Mouse (Mus musculus) midbrain, embryonic 16.5 days (tissue): Measurements from ENCODE around the gene Hes6. TPM values are rescaled to one million over a fixed set of nuclear protein-coding genes. Genes with fewer than 3 reads are reported as not detected.

Source experiments
- ATAC-seq: fragments of 200-750 bp; cut with Nextera tagmentation; 2 replicates; pipeline ENCODE4 v1.8.0; 2017; ENCODE audit warnings: moderate TSS enrichment
- H3K27ac ChIP-seq: fragments of 300-500 bp; sonication (generic); 2 replicates; pipeline ENCODE4 v1.5.1; 2014; ENCODE audit warnings: mild to moderate bottlenecking, low read length, mixed read lengths
- H3K27me3 ChIP-seq: fragments of 300-500 bp; sonication (generic); 2 replicates; pipeline ENCODE4 v1.6.1; 2014; ENCODE audit warnings: low read depth, low read length, mixed read lengths; ENCODE audit not compliant: control insufficient read depth, insufficient read depth
- H3K36me3 ChIP-seq: fragments of 300-500 bp; sonication (generic); 2 replicates; pipeline ENCODE4 v1.6.1; 2014; ENCODE audit warnings: mild to moderate bottlenecking, low read length, moderate library complexity, mixed read lengths; ENCODE audit not compliant: control insufficient read depth, insufficient read depth
- H3K4me1 ChIP-seq: fragments of 300-500 bp; sonication (generic); 2 replicates; pipeline ENCODE4 v1.6.1; 2014; ENCODE audit warnings: mild to moderate bottlenecking, low read length, mixed read lengths; ENCODE audit not compliant: control insufficient read depth, insufficient read depth
- H3K4me2 ChIP-seq: fragments of 300-500 bp; sonication (generic); 2 replicates; pipeline ENCODE4 v1.6.1; 2014; ENCODE audit warnings: mild to moderate bottlenecking, low read length, mixed read lengths
- H3K4me3 ChIP-seq: fragments of 300-500 bp; sonication (generic); 2 replicates; pipeline ENCODE4 v1.5.1; 2014; ENCODE audit warnings: low read depth, mild to moderate bottlenecking, low read length, moderate library complexity, mixed read lengths
- H3K9ac ChIP-seq: fragments of 300-500 bp; sonication (generic); 2 replicates; pipeline ENCODE4 v1.6.1; 2014; ENCODE audit warnings: low read depth, low read length, mixed read lengths
- H3K9me3 ChIP-seq: fragments of 300-500 bp; sonication (generic); replicated peaks from 2 replicates; pipeline ENCODE4 v1.6.1; 2014; ENCODE audit warnings: mild to moderate bottlenecking, low read length, mixed read lengths; ENCODE audit not compliant: control insufficient read depth, poor library complexity, severe bottlenecking
- WGBS: fragments of 180-500 bp; shearing (Covaris S2); extraction: QIAGEN DNeasy Blood & Tissue Kit; methylation state at CpG from one replicate; pipeline ENCODE4 v1.1.7; 2014; 5-methylcytosine and 5-hydroxymethylcytosine counted together
- polyA plus RNA-seq: library from polyadenylated mRNA; unstranded; fragments of >200 nt; fragmentation: Nextera tagmentation; extraction: Ambion mirVana; gene quantifications from 2 replicates; pipeline ENCODE4 v1.2.1, GENCODE M21; 2015

The Hes6 gene
- polyA plus RNA-seq, 1 experiment from 2014 or later = 153 TPM

GRCm38 (mm10) chr1:91435606-91436130, 21.8 kb upstream of the Hes6 start:
- no peaks in the 10 kb centered on the region for H3K9me3 ChIP-seq
- no peaks in the 10 kb centered on the region for H3K27me3 ChIP-seq
- no peak for ATAC-seq
- no peaks in the 10 kb centered on the region for H3K4me1 ChIP-seq
- peaks cover 15% of the 10 kb centered on the region for H3K36me3 ChIP-seq
- no peak overlapping the region for H3K4me3 ChIP-seq
- no peak overlapping the region for H3K4me2 ChIP-seq
- H3K27ac ChIP-seq = no peak overlapping the region
- WGBS = 82% methylated on average over 13 of the region's 13 CpGs
- no peak overlapping the region for H3K9ac ChIP-seq

DNA sequence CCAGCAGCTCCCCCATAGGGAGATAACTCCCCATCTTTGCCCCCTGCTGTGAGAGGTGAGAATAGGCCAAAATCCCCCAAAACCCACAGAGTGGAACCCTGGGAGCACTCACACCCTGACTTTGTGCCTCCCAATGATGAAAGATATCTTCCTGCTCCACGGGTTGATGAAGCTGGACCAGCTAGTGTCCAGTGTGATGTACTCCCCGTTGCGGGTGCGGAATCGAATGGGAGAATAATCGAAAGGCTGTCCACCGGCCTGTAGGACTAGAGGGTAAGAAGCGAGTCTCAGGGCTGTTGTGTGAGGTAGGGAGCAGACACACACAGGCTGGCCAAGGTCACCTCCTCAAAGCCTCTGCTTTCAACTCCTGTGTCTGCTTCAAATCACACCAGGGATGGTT, 21.1 kb upstream of the Hes6 start:
- WGBS = 96% methylated on average over 8 of the region's 8 CpGs
- no peak for ATAC-seq

GRCm38 (mm10) chr1:91430761-91431160, 16.9 kb upstream of the Hes6 start:
- no peak for ATAC-seq
- 84% methylated on average over 7 of the region's 7 CpGs for WGBS
- H3K27ac ChIP-seq = no peak overlapping the region
- no peak overlapping the region for H3K9ac ChIP-seq
- peaks cover 20% of the 10 kb centered on the region; the same call in 1 of the 2 replicates for H3K36me3 ChIP-seq
- H3K4me2 ChIP-seq = no peak overlapping the region
- H3K27me3 ChIP-seq = no peaks in the 10 kb centered on the region
- H3K4me3 ChIP-seq = no peak overlapping the region
- no peaks in the 10 kb centered on the region for H3K4me1 ChIP-seq
- H3K9me3 ChIP-seq = no peaks in the 10 kb centered on the region

More for the DNA sequence above, 21.1 kb upstream of the Hes6 start:
- no peaks in the 10 kb centered on the region for H3K9me3 ChIP-seq
- no peak overlapping the region for H3K4me2 ChIP-seq
- no peaks in the 10 kb centered on the region for H3K4me1 ChIP-seq
- H3K36me3 ChIP-seq = peaks cover 14% of the 10 kb centered on the region
- no peak overlapping the region for H3K27ac ChIP-seq
- no peak overlapping the region for H3K4me3 ChIP-seq
- no peaks in the 10 kb centered on the region for H3K27me3 ChIP-seq
- no peak overlapping the region for H3K9ac ChIP-seq

DNA sequence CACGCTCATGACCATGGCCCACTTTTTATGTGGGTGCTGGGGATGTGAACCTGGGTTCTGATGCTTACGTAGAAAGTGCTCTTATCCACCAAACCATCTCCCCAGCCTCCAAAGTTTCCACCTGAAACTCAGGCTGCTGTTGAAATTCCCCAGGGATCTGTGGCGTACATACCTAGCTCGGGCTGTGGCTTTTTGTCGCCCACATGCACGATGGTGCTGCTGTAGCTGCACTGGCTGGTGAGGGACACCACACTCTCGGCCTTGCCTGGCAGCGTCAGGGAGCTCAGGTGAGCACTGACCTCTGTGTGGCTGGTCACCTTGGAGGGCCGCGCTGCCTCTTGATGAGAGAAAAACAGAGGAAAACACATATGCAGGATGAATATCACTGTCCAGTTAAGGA, 15.4 kb upstream of the Hes6 start:
- no peak overlapping the region for H3K4me3 ChIP-seq
- H3K27me3 ChIP-seq = no peaks in the 10 kb centered on the region
- no peak for ATAC-seq
- no peaks in the 10 kb centered on the region for H3K4me1 ChIP-seq
- peaks cover 17% of the 10 kb centered on the region; the same call in 1 of the 2 replicates for H3K36me3 ChIP-seq
- no peak overlapping the region for H3K4me2 ChIP-seq
- H3K27ac ChIP-seq = no peak overlapping the region
- H3K9me3 ChIP-seq = no peaks in the 10 kb centered on the region
- H3K9ac ChIP-seq = no peak overlapping the region
- 94% methylated on average over 10 of the region's 10 CpGs for WGBS

DNA sequence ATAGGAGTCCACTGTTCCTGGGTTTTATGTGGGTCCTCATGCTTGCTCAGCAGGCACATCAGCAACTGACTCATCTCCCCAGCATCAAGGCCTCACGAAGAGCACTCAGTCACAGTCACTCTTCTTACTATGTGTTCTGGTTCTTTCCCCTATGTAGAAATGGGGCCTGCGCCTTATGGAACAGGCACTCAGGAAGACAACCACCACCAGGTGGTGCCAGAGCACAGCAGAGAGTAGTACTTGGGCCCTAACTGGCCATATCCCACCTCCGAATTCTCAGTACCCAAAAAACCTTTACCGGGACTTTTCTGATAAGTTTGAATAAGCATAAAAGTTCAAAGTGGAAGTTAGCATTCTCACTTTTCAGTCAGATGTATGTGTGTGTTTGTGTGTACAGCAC, 14.8 kb upstream of the Hes6 start:
- H3K27me3 ChIP-seq = no peaks in the 10 kb centered on the region
- ATAC-seq = no peak
- no peak overlapping the region for H3K4me2 ChIP-seq
- H3K36me3 ChIP-seq = peaks cover 17% of the 10 kb centered on the region; the same call in 1 of the 2 replicates
- H3K9ac ChIP-seq = no peak overlapping the region
- no peak overlapping the region for H3K4me3 ChIP-seq
- WGBS = 36% methylated on average over 4 of the region's 4 CpGs
- no peak overlapping the region for H3K27ac ChIP-seq
- no peaks in the 10 kb centered on the region for H3K9me3 ChIP-seq
- no peaks in the 10 kb centered on the region for H3K4me1 ChIP-seq

GRCm38 (mm10) chr1:91426397-91426796, 12.6 kb upstream of the Hes6 start:
- Histone ChIP-seq H3K4me3 (no peak overlapping the region), H3K9me3 (no peaks in the 10 kb centered on the region), H3K27me3 (no peaks in the 10 kb centered on the region), H3K4me1 (no peaks in the 10 kb centered on the region), H3K36me3 (peaks cover 13% of the 10 kb centered on the region; the same call in 1 of the 2 replicates), H3K27ac (no peak overlapping the region), H3K4me2 (no peak overlapping the region), H3K9ac (no peak overlapping the region)
- 90% methylated on average over 9 of the region's 9 CpGs for WGBS
- no peak for ATAC-seq

- Histone ChIP-seq H3K36me3 (peaks cover 4% of the 10 kb centered on the region; the same call in 1 of the 2 replicates), H3K9me3 (no peaks in the 10 kb centered on the region), H3K4me1 (no peaks in the 10 kb centered on the region), H3K4me3 (no peak overlapping the region), H3K27me3 (no peaks in the 10 kb centered on the region), H3K9ac (no peak overlapping the region), H3K27ac (no peak overlapping the region), H3K4me2 (no peak overlapping the region)
- 87% methylated on average over 8 of the region's 8 CpGs for WGBS
- ATAC-seq = no peak
These were observed 6.8 kb upstream of the Hes6 start for GRCm38 (mm10) chr1:91420601-91421065.

DNA sequence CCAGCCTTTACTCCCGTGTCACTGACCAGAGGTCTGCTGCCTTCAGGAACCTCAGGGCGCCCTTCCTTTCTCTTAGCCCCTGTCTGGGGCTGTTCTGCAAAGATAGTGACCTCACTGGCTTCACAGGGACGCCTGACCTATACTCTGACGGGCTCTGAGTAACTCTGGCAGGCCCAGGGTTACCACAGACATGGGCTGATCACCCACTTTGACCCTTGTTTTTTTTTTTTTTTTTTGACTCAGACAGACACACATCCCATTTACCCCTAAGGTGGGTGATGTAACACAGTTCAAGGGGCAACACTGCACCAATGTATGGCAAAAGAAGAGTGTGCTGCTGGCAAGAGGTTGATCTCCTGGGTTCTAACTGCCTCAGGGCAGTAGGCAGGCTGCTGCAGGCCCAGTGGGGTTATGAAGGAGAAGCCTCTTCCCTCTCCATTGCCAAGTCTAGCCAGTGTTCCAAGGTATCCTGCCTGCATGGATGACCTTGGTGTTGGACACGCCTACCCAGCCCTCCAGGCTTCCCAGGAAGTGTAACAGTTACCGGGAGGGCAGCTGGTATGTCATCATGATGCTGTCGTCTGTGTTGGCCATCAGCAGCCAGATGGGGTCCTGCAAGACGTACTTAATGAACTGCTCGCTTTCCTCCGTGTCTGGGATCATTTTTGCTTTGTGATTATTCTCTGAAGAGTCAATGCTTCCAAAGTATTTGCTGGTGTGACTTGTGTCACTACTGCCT, 6.2 kb upstream of the Hes6 start:
- Histone ChIP-seq H3K4me2 (no peak overlapping the region), H3K9me3 (no peaks in the 10 kb centered on the region), H3K9ac (no peak overlapping the region), H3K27ac (no peak overlapping the region), H3K4me1 (peaks cover 4% of the 10 kb centered on the region; the same call in 1 of the 2 replicates), H3K4me3 (no peak overlapping the region), H3K36me3 (peaks cover 4% of the 10 kb centered on the region; the same call in 1 of the 2 replicates), H3K27me3 (no peaks in the 10 kb centered on the region)
- 66% methylated on average over 10 of the region's 10 CpGs for WGBS
- ATAC-seq = no peak

- Histone ChIP-seq H3K4me3 (no peak overlapping the region), H3K36me3 (peaks cover 4% of the 10 kb centered on the region; the same call in 1 of the 2 replicates), H3K9me3 (no peaks in the 10 kb centered on the region), H3K4me2 (no peak overlapping the region), H3K27me3 (no peaks in the 10 kb centered on the region), H3K4me1 (peaks cover 20% of the 10 kb centered on the region), H3K9ac (no peak overlapping the region), H3K27ac (no peak overlapping the region)
- ATAC-seq = no peak
- 77% methylated on average over 1 of the region's 1 CpGs for WGBS
These were observed 4.2 kb upstream of the Hes6 start for GRCm38 (mm10) chr1:91417991-91418390.
